Mouse (Mus musculus): Measurements from ENCODE around the gene Tmem120b.

The Tmem120b gene

GRCm38 (mm10) chr5:123159446-123159845, 91.2 kb downstream of the Tmem120b start:
- no peak for DNase-seq (ENCODE audit: low read depth, low spot score)

- DNase-seq (ENCODE audit: low read depth, low spot score), result no peak
Observed at GRCm38 (mm10) chr5:123159866-123160265, 91.7 kb downstream of the Tmem120b start.

DNA sequence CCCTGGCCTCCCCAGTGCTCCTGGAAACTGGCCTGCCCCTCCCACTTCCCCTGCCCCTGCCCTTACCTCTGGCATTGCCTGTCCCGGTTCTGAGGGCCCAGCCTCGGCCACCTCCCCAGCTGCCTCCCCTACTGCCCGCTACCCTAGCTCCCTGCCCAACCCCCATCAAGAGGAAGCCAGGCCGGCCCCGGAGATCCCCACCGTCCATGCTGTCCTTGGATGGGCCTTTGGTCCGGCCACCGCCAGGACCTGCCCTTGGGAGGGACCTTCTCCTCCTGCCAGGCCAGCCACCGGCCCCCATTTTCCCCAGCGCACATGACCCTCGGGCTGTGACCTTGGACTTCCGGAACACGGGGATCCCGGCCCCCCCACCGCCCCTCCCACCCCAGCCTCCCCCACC, 92.1 kb downstream of the Tmem120b start:
- DNase-seq (ENCODE audit: low read depth, low spot score), result no peak

GRCm38 (mm10) chr5:123162942-123163341, 94.7 kb downstream of the Tmem120b start:
- no peak for DNase-seq (ENCODE audit: low read depth, low spot score)

DNA sequence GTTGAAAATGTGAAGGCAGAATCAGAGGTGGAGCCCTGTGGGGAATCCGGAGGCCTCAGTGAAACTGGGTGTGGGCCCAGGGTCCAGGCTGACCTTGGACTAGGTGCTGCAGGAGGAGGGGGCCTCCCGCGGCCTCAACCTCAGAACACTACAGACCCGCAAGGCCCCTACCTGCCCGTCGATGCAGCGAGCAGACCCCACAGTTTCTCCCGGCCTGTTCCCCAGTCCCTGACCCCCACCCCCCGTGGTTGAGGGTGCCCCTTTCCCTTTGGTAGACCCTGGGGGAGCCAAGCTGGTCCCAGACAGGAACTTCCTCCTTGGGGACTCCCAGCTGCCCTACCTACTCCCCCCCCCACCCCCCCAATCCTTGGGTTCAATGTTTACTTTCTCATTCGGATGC, 98.2 kb downstream of the Tmem120b start:
- no peak for DNase-seq (ENCODE audit: low read depth, low spot score)

Data from WW6 (cell line).